Mouse (Mus musculus) testis, adult 2 months (tissue): ENCODE measurements around the gene Hoxb7. TPM values are rescaled to one million over a fixed set of nuclear protein-coding genes. Genes with fewer than 3 reads are reported as not detected.

Source experiments
- H3K27ac ChIP-seq: fragments of 200-500 bp; 2 replicates; pipeline ENCODE4 v1.5.1; 2012; ENCODE audit warnings: low read depth, low read length; ENCODE audit not compliant: control insufficient read depth, insufficient read depth
- H3K27me3 ChIP-seq: fragments of 200-500 bp; 2 replicates; pipeline ENCODE4 v1.6.1; 2012; ENCODE audit warnings: mild to moderate bottlenecking, low read length, moderate library complexity; ENCODE audit not compliant: control insufficient read depth, insufficient read depth
- H3K36me3 ChIP-seq: fragments of 200-500 bp; 2 replicates; pipeline ENCODE4 v1.6.1; 2012; ENCODE audit warnings: mild to moderate bottlenecking, low read length; ENCODE audit not compliant: control insufficient read depth, insufficient read depth
- H3K4me1 ChIP-seq: fragments of 200-500 bp; 2 replicates; pipeline ENCODE4 v1.6.1; 2012; ENCODE audit warnings: low read length; ENCODE audit not compliant: control insufficient read depth, insufficient read depth
- H3K4me3 ChIP-seq: fragments of 200-500 bp; 2 replicates; pipeline ENCODE4 v1.5.1; 2012; ENCODE audit warnings: low read depth, mild to moderate bottlenecking, low read length, moderate library complexity, mixed read lengths; ENCODE audit not compliant: control insufficient read depth
- CTCF ChIP-seq: fragments of 200-500 bp; IDR thresholded peaks from 2 replicates; pipeline ENCODE4 v1.5.1; 2012; ENCODE audit warnings: low read depth, mild to moderate bottlenecking, inconsistent platforms, low read length, moderate library complexity; ENCODE audit not compliant: control insufficient read depth, insufficient read depth, insufficient replicate concordance
- POLR2A ChIP-seq: fragments of 200-500 bp; IDR thresholded peaks from 2 replicates; pipeline ENCODE4 v1.6.1; 2012; ENCODE audit warnings: low read depth, mild to moderate bottlenecking, inconsistent platforms, low read length, moderate library complexity; ENCODE audit not compliant: control insufficient read depth
- polyA plus RNA-seq: library from polyadenylated mRNA; depleted of rRNA; stranded (reverse); fragments of >200 nt; gene quantifications from 2 replicates; pipeline ENCODE4 v1.2.3, GENCODE M21; 2012

The Hoxb7 gene
- polyA plus RNA-seq, 1 experiment = not detected

DNA sequence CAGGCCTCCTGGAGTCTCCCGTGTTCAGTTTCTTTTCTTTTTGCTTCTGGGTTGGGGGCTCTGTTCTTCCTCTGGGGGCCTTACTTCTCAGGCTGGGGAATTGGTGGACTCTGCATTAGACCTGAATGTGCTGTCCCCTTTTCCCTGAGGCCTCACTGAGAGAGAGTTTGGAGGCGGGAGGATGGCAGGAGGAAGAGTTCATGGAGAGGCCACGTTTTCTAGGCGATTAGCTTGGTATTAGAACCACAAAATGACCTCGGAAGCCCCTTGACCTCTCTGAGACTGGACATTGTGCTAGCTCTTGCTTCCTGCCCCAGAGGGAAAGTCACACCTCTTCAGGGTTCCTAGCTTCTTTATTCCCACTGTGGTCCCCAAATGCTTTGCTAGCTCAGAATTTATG lies 37.7 kb downstream of the Hoxb7 start:
- Histone ChIP-seq H3K4me1 (peaks cover 7% of the 10 kb centered on the region), H3K36me3 (no peaks in the 10 kb centered on the region), H3K4me3 (no peak overlapping the region), H3K27me3 (peaks cover 6% of the 10 kb centered on the region), H3K27ac (no peak overlapping the region)
- TF ChIP-seq CTCF = no peak
- TF ChIP-seq POLR2A = no peak

DNA sequence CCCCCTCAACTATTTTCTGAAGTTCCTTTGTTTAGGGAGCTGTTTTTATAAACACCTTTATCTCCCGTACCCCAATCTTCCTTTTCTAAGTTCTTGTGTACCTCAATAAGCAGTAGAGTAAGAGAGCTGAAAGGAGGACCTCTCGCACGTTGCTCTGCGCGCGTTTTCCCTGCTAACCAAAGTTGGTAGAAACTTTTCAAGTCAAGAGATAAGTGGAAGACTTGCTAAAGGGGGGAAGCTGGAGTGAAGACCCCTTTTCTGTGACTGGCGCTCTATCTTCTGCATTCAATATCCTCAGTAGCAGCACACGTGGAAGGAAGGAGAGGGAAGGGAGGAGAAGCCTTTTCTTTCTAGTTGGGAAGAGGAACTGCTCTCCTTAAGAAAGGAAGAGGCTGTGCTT lies 38.5 kb downstream of the Hoxb7 start:
- H3K36me3 ChIP-seq = no peaks in the 10 kb centered on the region
- H3K27ac ChIP-seq = no peak overlapping the region
- H3K4me1 ChIP-seq = peaks cover 4% of the 10 kb centered on the region
- TF ChIP-seq CTCF = no peak
- no peak for TF ChIP-seq POLR2A
- no peak overlapping the region for H3K4me3 ChIP-seq
- peaks cover 6% of the 10 kb centered on the region for H3K27me3 ChIP-seq

DNA sequence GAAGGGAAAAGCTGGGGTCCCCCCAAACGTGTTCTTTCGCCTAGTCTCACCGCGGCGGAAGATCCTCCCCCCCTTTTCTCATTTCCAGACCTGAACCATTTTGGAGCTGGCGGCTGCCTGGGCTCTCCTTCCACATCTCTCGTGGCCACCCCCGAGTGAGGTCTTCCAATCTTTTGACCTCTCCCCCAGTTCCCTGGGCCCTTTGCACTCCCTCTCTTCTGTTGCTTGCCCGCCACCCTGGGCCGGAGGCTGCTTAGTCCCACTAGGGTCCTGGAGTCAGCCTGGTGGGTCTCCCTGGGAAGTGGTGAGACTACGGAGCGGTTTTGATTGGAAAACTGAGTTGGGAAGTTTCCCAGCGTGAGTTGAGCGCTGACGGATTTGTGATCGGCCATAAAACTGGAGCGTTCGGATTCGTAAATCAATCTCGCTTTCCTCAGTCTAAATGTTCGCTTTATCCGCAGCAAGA lies 39.4 kb downstream of the Hoxb7 start:
- TF ChIP-seq POLR2A (no peak), CTCF (no peak)
- peaks cover 3% of the 10 kb centered on the region; the same call in 1 of the 2 replicates for H3K4me1 ChIP-seq
- H3K36me3 ChIP-seq = no peaks in the 10 kb centered on the region
- no peak overlapping the region for H3K4me3 ChIP-seq
- H3K27me3 ChIP-seq = peaks cover 5% of the 10 kb centered on the region
- no peak overlapping the region for H3K27ac ChIP-seq

DNA sequence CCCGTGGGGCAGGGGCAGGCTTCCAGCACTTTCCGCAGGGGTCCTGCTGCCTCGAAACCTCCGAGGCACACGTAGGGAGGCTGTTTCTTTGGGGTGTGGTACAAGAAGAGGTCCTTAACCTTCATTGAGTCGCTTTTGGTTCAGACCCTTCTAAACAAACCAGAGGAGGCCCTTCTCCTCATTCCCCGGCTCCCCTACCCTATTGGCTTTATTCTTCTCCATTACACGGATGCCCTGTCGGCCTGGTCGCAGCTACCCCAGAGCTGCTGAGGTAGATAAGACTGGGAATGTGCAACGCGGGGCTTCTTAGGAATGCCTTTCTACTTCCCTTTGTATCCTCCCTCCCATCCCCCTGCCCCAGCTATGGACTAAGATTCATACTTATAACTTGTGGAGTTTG lies 40.3 kb downstream of the Hoxb7 start:
- TF ChIP-seq POLR2A = no peak
- TF ChIP-seq CTCF = no peak
- peaks cover 3% of the 10 kb centered on the region; the same call in 1 of the 2 replicates for H3K4me1 ChIP-seq
- no peaks in the 10 kb centered on the region for H3K36me3 ChIP-seq
- no peak overlapping the region for H3K27ac ChIP-seq
- peaks cover 2% of the 10 kb centered on the region for H3K27me3 ChIP-seq
- no peak overlapping the region for H3K4me3 ChIP-seq

DNA sequence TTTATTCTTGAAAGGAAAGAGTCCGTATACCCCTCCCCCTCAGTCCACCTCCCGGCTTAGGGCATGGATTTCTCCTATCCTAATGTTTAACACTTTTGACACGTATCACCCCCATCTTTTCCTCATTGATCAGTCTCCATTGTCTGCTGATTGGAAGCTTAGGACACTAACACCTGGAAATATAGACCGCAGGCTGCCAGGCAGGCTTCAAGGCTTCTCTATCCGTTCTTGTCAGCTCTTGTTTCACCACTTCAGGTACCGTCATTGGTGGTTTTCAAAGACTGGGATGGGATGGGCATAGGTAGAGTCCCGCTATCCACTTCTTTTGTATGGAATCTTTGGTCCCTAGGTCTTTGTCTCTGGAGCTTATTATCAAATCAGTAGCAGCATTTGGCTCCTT lies 40.7 kb downstream of the Hoxb7 start:
- Histone ChIP-seq H3K27ac (no peak overlapping the region), H3K36me3 (no peaks in the 10 kb centered on the region), H3K27me3 (peaks cover 2% of the 10 kb centered on the region), H3K4me3 (no peak overlapping the region), H3K4me1 (peaks cover 3% of the 10 kb centered on the region; the same call in 1 of the 2 replicates)
- no peak for TF ChIP-seq POLR2A
- TF ChIP-seq CTCF = no peak

DNA sequence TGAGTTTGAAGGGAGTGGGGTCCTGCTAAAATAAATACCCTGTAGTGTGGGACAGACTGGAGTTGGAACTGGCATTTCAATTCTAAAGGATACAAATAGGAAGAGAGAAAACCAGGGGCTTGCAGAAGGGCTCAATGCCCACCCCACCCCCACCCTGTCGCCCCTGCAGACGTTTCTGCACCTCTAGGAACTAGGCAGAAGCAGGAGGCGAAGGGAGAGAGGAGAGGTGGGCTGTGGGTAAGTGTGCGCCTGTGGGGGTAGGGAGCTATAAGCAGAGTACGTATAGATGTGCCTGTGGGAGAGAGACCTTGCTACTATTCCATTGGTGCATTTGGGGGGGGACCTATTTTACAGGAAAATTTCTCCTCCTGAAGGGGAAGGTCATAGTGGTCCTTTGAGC lies 41.3 kb downstream of the Hoxb7 start:
- Histone ChIP-seq H3K4me1 (peaks cover 3% of the 10 kb centered on the region), H3K36me3 (no peaks in the 10 kb centered on the region), H3K27ac (no peak overlapping the region), H3K27me3 (peaks cover 5% of the 10 kb centered on the region), H3K4me3 (no peak overlapping the region)
- TF ChIP-seq CTCF = no peak
- TF ChIP-seq POLR2A = no peak

DNA sequence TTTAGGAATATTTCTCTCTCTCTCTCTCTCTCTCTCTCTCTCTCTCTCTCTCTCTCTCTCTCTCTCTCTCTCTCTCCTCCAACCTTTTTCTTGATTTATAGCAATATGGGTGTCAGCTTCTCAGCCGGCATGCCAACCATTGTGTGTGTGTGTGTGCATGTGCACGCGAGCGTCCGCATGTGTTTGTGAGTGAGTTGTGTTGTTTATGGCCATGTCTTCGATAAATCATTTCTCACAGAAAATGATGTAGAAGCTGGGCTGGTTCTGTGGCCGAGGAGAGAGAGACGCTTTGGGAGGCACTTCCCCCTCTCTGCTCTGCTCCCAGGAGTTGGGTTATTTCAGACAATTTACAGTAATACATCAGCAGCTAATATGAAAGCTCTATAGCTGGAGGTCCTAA lies 42.2 kb downstream of the Hoxb7 start:
- Histone ChIP-seq H3K4me1 (peaks cover 6% of the 10 kb centered on the region), H3K27me3 (peaks cover 5% of the 10 kb centered on the region), H3K27ac (no peak overlapping the region), H3K36me3 (no peaks in the 10 kb centered on the region), H3K4me3 (no peak overlapping the region)
- no peak for TF ChIP-seq CTCF
- no peak for TF ChIP-seq POLR2A

DNA sequence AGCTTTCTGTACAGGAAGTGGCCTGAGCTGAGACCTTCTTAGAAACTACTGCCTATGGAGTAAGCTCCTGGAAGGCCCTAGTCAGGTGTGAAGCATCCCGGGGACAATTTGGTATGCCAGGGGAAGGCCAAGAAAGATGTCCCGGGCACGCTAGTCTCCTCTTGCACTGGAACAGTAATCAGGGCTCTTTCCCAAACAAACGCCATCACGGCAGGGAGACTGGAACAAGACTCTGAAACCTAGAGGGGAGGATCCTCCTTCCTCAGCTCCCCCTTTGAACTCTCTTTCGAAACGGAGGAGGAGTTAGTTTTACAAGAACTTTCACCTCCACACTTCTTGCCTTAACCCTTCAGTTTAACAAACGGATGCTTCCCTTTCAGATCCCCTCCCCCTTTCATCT lies 45.7 kb downstream of the Hoxb7 start:
- Histone ChIP-seq H3K27me3 (peaks cover 3% of the 10 kb centered on the region; the same call in 1 of the 2 replicates), H3K4me3 (no peak overlapping the region), H3K4me1 (peaks cover 5% of the 10 kb centered on the region), H3K36me3 (no peaks in the 10 kb centered on the region), H3K27ac (no peak overlapping the region)
- no peak for TF ChIP-seq POLR2A
- no peak for TF ChIP-seq CTCF
